Mouse (Mus musculus): ENCODE results near the gene Cpne7. TPM values are rescaled to one million over a fixed set of nuclear protein-coding genes. Genes with fewer than 3 reads are reported as not detected.
A peak's percentile ranks its signal among the peaks of the same experiment; 100 is the strongest.
"Not testable (repeated sequence)": the region's sequence is repeated elsewhere in the genome, so short reads cannot be mapped to it uniquely, and the experiment has no call there.

Cpne7 gene
- 1 to 10 TPM in 1 of 2 experiments, under 1 TPM in 1; 0.62 to 1.1 TPM for total RNA-seq (2021)
- long read RNA-seq, experiment 1, partial matches to known transcripts = 1 of 1 reads
- long read RNA-seq, experiment 1, other reads (novel, unspliced or antisense) = 0 of 1 reads
- long read RNA-seq, experiment 2, partial matches to known transcripts = 1 of 1 reads
- long read RNA-seq, experiment 2, other reads (novel, unspliced or antisense) = 0 of 1 reads

DNA sequence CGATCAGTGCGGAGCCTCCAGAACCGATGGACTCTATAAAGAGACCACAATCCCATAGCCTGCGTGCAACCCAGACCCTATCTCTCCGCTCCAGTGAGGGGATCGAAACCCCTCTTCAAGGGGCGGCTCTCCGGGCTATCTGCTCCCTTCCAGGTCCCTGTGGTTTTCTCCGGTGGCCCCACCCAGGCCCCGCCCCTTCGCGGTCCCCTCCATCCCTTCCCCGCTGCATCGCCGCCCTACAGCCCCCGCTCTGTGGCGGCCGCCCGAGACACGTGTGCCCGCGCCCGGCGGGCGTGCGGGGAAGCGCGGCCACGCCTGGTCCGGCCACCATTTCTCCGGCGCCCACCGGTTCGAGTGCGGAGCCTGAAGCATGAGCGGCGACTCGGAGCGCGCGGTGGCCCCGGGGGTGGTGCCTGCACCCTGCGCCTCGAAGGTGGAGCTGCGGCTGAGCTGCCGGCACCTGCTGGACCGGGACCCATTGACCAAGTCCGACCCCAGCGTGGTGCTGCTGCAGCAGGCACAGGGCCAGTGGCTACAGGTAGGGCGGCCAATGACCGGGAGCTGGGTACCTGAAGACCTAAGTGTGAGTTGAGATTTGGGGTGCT is at the start of gene Cpne7:
Gene Cpne7 (plus strand): TSS at position 248 of the 605 bp plus-strand sequence.
- no peak for DNase-seq

DNA sequence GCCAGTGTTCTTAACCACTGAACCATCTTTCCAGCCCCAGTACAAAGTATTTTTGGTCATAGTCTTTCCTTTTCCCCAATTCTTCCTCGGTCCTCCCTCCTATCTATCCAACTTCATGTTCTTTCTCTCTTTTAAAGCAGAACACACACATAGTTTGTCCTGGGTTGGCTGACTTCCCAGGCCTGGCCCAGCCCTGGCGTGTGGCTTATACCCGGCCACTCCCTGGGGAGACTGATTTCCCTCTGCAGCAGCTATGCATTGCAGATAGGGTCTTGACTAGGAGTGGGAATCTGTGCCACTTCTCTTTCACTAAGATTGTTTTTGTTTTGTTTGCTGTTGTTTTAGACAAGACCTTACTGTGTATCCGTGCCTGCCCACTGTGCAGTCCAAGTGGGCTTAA is 46.0 kb upstream of the Cpne7 start:
- DNase-seq = peak; percentile 45 to 53

DNA sequence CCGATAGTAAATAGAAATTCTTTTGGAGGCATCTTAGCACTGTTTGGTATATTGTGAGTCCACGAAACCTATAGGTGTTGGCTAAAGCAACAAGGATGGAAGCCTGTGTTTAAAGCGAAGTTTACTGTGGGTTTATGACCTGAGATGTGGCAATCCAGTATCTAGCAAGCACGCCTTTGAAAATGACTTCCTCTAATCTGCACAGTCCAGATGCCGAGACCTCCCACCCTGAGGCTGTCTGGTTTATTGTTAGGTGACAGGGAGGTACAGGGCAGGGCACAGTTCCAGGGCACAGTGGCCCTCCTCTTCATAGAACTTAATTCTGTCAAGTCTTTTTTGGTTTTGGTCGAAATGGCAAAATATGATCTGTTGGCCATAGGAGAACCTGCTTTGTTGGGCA is 40.0 kb upstream of the Cpne7 start:
- DNase-seq = no peak

DNA sequence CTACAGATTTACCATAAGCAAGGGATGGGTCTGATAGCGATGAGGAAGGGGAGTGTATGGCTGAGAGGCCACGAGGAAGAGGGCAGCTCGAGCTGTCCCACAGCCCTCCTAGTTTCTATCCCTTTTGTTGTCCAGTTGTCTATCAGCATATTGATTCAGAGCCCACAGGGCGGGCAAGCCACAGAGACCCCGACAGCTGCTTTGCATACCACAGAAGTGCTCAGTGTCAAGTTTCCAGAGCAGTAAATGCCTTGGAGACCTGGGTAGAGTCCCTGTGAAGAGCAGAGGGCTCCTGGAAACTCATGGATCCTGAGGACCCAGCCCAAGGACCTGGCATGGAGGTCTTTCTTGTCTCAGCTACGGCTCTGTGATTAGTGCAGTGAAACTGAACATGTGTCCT is 34.2 kb upstream of the Cpne7 start:
- DNase-seq = no peak

DNA sequence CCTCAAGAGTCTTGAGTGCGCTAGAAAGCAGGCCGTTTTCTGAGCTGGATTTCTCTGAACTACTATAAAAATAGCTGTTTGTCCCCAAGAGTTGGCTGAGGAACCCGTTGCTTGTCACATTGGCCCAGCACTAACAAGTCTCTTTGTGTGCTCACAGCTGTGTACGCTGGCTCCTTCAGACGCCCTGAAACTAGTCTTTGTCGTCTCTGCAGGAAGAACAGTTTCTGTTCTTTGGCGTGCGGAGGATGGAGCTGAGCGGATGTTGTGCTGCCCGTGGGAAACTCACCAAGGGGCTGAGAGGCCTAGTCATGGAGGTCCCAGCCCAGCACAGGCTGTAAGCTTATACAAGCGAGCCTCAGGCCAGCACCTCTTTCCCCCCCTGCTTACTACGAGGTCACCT is 33.6 kb upstream of the Cpne7 start:
- no peak for DNase-seq

DNA sequence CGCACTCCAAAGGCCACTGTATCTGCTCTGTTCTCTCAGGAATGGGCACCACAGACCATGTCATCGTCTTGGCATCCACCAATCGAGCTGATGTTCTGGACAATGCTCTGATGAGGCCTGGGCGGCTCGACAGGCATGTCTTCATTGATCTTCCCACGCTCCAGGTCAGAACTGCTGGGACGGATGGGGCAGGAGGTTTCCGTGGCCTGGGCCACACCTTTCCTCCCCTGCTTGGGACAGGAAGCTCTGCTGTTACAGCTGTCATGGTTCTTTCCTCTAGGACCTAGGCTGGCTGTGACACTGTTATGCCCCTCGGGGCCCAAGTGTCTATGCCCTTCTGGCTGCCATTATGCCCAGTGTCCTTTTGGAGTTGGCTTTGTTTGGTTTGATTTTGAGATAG is 29.9 kb upstream of the Cpne7 start:
- DNase-seq = peak in 1 of 2 experiments; percentile 8

DNA sequence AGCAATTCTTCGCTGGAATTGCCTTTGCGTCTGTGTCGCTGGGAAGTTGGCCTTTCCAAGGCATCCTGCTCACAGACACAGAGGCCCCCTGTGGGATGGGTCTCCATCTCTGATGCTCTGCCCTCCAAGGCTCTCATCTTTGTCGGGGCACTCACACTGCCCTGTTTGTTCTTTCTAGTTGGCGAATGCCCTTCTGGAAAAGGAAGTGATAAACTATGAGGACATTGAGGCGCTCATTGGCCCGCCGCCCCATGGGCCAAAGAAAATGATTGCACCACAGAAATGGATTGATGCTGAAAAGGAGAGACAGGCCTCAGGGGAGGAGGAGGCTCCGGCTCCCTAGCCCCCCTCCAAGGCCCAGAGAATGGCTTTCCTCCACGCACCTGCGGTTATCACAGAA is 20.0 kb upstream of the Cpne7 start:
- no peak for DNase-seq

DNA sequence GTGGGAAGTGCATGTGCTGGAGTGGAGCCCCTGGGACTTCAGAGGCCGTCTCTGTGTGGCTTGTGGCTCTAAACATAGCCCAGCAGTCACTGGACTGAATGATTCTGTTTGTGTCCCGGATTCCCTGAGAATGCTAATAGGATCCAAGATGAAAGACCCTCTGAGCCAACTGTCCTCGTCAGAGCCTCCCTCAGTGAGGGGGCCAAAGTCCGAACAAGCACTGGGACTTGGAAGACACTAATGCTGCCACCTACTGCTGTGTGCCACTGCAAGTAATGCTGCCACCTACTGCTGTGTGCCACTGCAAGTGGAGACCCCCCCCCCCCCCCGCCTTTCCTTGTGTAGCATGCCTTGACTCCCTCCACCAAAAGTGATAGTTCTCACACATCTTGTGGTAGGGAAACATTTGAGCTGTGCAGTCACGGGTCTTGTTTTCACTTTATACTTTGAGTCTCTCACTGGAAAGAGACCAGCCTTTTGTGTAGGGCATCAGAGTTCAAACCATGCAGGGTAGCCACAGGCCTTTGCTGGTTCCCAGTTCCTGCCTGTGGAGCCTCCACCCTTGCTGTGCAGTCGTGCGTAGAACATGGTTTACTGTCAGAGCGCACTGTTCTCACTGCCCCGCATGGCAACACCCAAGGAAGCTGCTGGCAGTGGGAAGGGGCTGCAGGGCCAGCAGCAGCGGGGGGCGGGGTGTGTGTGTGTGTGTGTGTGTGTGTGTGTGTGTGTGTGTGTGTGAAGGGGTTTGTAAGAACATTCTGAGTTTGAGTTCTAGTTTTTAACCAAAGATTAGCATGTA is 19.2 kb upstream of the Cpne7 start:
- no peak for DNase-seq

DNA sequence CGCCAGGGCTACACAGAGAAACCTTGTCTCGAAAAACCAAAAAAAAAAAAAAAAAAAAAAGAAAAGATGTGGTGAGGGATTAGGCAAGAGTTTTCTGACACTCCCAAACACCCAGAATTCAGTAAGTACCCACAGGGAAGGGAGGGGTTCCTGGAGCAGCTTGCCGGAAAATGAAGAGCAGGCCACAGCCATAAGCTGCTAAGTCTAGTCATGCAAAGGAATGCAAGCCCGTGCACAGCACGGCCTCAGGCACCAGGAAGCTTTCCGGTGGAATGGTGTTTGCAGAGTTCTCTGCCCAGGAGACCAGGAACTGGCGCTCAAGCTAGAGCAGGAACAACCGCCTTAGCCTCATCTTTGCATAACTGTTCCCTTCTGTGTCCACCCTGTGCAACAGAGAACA is 16.9 kb upstream of the Cpne7 start:
- no peak for DNase-seq

DNA sequence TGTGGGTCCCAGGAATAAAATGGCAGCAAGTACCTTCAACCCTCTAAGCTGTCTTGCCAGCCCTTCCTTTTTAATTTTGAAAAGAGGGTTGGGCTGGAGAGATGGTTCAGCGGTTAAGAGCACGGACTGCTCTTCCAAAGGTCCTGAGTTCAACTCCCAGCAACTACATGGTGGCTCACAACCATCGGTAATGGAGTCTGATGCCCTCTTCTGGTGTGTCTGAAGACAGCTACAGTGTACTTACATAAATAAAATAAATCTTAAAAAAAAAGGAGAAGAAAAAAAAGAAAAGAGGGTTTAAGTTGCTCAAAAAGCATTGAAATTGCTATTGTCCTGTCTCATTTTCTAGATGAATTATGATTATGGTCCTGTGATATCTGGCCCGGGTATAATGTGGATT is 15.9 kb upstream of the Cpne7 start:
- DNase-seq = no peak

DNA sequence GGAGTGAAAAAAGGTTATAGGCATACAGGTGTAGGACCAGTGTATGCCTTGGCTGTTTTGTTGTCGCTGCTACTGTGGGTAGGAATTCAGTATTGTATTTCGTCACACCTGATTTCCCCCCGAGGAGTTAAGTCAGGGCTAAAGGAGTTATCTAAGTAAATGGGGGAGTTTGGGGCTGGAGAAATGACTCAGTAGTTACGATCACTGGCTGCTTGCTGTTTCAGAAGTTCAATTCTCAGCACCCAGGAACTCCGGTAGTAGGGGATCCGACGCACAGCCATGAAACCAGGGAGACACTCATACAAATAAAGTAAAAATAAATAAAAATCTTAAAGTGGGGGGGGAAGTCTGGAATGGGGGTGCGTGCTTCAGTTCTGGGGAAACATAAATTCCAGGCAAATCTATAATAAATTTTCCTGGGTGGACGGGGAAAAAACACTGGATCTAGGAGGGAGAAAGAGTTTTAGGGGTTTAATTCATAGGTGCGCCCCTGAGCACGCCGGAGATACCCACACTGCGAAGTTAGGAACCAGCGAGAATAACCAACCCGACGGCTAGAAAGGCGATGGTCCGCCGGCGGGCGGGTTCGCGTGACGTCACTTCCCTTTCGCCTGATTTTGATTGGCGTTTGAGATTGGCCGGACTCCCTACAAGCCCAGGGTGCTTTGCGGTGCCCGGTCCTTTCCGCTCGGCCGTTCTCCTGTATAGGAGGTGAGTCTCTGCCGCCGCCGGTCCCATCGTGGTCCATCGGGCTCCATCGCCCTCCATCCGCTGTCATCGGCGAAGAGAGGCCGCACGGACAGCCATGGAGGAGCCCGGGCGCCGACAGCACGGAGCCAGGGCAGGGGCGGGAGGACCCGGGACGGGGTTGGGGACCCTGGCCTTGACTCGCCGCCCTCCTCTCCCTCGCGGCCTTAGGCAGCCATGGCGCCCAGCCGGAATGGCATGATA is 15.2 kb upstream of the Cpne7 start, which contains the start of gene Rpl13:
Gene Rpl13 (plus strand): TSS at position 616 of the 951 bp plus-strand sequence.
- DNase-seq = peak; percentile 98

DNA sequence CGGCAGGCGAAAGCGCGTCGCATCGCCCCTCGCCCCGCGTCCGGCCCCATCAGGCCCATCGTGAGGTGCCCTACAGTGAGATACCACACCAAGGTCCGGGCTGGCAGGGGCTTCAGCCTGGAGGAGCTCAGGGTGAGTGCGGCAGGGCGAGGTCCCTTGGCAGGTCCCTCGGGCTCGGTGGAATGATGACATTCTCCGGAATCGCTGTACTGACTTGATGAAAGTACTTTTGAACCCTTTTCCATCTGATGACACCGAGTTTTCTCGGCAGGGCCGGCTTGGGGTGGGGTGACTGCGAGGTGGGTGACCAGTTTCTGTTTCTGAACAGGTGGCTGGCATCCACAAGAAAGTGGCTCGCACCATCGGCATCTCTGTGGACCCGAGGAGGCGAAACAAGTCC is 14.3 kb upstream of the Cpne7 start:
- DNase-seq = not testable (repeated sequence)

DNA sequence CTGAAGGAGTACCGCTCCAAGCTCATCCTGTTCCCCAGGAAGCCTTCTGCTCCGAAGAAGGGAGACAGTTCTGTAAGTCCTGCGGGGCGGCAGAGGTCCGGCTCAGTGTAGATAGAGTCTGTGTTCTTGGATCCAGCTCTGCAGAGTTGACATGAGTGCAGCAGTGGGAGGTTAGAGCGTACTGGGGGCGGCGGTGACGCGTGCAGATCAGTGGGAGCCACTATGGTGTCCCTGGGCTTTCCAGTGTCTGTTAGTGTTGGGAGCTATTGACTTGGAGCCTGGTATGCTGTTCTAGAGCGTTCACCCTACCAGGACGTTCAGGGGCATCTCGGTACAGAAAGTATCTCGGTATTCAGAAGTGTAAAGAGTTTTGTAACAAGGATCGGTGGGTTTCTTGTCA is 13.9 kb upstream of the Cpne7 start:
- DNase-seq = no peak

DNA sequence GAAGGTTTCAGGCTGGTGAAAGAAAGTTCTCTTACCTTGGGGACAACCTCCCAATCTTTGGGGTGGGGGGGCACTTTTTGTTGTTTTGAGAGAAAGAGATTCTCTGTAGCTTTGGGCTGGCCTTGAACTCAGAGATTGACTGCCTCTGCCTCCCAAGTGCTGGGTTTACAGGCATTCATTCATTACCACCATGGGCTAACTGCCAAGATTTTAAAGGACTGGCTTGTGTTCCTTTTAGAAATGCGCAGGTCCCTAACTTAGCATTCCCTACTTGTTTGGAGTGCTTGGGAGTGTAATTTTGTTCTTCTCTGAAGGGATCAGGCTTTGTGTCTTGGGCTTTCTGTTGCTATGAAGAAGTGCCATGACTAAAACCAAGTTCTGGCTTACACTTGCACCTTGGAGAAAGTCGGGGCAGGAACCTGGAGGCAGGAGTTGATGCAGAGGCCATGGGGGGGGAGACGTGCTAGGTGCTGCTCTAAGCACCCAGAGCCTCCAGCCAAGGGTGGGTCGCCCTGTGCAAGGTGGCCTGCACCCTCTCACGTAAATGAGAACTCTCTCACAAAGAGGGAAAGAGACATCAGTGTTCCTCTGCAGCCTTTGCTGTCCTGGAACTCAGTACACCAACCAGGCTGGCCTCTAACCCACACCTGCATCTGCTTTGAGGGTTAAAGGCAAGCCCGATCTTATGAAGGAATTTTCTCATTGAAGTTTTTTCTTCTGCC is 13.0 kb upstream of the Cpne7 start:
- DNase-seq = no peak

DNA sequence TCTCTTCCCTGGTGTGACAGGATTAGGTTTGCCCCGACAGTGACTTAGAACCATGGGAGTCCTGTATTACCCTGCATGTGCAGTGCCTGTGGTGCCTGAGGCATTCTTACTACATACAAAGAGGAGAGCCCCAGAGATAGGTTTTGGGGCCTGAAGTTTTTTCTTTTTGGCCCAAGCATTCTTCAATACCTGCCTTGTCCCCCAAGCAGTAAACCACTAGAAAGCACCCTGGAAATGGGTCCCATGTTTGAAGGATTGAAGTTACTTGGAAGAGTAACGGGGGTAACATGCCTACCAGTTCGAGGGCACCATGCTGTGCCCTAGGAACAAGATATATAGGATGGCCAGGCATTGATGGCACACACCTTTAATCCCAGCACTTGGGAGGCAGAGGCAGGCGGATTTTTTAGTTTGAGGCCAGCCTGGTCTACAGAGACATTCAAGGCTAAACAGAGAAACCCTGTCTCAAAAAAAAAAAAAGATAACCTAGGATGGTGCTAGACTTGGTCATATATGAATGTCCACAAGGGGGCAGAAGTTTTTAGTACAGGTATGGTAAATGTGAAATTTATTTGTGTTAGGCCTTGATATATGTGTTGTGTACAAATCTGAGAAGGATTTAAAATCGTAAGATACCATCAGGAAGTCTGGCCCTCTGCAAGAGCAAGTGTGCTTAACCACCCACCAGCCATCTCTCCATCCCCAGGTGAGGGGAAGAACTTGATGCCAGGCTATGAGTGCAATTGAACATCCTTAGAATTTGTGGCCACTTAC is 11.4 kb upstream of the Cpne7 start:
- DNase-seq = peak in 1 of 2 experiments; percentile 54

DNA sequence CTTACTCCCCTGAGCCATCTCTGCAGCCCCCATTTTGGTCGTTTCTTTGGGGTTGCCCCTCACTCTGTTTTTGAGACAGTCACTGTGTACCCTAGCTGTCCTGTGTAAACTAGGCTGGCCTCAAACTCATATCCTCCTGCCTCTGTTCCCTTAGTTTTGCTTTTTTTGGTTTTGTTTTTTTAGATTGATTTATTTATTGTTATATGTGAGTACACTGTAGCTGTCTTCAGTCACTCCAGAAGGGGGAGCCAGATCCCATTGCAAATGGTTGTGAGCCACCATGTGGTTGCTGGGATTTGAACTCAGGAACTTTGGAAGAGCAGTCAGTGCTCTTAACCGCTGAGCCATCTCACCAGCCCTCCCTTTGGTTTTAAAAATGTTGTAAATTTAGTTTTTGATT is 10.6 kb upstream of the Cpne7 start:
- peak in 1 of 2 experiments; percentile 44 for DNase-seq

DNA sequence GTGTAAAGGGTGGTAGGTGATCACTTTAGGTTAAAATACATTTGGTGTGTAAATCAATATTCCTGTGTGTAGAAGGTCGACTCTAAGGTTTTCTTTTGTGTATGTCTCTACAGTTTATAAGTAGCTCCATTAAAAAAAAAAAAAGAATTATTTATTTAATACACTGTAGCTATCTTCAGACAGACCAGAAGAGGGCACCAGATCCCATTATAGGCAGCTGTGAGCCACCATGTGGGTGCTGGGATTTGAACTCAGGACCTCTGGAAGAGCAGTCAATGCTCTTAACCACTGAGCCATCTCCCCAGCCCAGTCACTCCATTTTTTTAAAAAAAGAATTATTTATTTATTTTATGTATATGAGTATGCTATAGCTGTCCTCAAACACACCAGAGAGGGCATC is 9.2 kb upstream of the Cpne7 start:
- no peak for DNase-seq

DNA sequence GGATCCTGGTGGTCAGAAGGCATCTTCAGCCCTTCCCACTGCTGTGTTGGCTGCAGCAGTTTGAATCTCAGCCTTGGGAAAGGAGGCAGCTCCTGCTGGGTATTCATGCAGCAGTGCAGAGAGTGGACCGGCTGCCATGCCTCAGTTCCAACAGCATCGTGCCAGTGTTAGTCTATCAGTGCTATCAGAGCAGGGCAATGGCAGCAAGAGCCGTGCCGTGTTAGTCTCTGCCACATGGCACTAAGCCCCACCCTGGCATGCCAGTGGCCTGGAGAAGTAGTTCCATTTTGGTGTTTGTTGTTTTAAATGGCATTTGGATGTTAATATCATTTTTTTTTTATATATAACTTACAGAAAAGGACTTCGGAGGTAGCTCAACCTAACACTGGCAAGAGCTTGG is 8.2 kb upstream of the Cpne7 start:
- no peak for DNase-seq

DNA sequence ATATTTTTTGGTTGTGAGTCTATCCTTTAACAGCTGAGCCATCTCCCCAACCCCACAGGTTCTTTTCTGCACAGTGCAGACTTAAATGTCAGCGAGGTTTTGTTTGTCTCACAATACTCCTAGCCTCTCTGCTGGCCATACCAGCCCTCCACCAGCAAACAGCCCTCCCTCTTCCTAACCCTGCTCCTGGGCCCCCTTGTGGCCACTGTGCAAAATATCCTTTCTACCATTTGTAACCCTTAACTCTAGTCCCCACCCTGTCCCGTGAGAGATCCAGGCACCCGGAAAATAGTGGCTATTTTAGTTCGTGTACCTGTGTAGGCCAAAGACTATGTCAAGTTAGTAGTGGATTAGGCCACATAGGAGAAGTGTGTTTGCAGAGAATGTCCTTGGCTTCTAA is 6.5 kb upstream of the Cpne7 start:
- DNase-seq = peak; percentile 55 to 74

DNA sequence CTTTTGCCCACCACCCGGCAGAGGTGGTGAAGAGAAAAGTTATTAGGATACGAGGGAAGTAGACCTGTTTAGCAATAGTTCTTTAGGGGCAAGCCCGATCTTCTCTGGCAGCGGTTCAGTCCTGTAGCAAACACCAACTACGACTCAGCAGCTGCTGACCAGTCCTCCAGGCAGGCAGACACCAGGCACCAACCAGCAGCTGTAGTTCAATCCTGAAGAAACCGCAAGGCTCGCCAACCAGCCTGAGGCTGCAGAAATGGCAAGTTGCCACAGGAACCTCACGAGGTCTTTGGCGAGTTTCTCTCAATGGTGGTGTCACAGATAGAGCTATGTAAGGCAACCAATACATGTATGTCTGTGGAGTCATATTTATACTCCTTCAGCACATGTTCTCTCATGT is 4.3 kb upstream of the Cpne7 start:
- DNase-seq = no peak

Data from heart, adult 18-20 months (tissue).